Mouse (Mus musculus): ENCODE data around the gene Fgf6.

Gene Fgf6

DNA sequence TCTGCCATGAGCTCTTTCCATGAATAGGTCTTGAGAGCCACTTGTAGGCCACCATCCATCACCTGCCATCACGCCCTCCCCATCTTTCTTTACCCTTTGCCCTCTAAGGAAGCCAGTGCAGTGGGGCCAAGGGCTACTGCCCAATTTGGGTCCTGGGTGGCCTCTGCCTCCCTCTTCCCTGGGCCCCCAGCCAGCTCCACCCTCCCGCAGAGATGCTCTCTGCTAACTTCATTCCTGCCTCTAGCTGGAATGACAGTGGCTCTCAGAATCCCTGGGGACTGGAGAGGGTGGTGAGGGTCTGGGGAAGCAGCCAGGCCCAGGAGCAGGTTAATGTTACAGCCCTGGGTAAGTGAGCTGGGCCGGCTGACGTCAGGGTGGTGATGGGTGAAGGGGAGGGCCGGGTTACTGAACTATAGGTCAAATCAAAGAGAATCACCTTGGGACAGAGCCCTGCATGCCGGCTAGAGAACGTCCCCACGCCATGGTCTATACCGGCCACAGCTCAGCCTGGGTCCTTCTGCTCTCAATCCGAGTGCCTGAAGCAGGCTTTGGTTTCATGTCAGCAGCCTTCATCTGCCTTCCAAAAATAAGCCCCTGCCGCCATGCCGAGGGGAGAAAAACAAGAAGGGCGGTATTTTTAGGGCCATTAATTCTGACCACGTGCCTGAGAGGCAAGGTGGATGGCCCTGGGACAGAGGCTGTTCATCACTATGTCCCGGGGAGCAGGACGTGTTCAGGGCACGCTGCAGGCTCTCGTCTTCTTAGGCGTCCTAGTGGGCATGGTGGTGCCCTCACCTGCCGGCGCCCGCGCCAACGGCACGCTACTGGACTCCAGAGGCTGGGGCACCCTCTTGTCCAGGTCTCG lies at the start of gene Fgf6:
Gene Fgf6, plus strand, starts transcription at position 681 of the 865 bp plus-strand sequence.
- no peak for DNase-seq

DNA sequence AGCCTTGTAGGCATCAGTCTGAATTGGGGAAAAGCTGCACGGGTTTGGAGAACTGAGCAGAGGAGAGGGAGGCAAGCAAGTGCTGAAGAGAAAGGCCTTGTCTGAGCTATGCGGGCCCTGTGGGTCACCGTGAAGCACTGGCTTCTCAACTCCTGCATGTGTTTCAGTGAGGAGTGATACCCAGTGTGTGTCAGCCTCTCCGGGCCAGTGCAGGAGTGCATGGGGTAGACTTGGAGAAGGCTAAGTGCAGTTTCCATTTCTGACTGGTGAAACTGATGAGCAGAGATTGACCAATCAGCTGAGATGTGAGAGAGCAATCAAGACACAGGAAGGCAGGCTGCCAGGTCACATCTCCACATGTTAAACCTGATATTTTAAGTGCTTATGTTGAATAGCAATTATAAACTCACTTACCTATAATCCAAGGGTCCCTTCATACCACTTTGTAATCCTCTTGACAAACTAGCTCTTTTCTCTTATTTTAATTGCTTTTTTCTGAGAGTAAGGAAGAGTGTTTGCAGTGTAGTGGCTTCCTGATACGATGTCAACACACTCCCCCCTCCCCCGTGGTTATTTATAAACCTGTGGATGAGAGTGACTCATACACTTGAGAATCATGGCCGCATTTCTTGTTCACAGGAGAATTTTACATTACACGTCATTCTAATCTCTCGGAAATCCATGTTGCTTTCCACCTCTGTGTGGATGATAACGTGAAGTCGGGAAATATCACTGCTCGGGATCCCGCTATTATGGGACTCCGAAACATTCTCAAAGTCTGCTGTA lies 49.0 kb upstream of the Fgf6 start:
- DNase-seq, result no peak

DNA sequence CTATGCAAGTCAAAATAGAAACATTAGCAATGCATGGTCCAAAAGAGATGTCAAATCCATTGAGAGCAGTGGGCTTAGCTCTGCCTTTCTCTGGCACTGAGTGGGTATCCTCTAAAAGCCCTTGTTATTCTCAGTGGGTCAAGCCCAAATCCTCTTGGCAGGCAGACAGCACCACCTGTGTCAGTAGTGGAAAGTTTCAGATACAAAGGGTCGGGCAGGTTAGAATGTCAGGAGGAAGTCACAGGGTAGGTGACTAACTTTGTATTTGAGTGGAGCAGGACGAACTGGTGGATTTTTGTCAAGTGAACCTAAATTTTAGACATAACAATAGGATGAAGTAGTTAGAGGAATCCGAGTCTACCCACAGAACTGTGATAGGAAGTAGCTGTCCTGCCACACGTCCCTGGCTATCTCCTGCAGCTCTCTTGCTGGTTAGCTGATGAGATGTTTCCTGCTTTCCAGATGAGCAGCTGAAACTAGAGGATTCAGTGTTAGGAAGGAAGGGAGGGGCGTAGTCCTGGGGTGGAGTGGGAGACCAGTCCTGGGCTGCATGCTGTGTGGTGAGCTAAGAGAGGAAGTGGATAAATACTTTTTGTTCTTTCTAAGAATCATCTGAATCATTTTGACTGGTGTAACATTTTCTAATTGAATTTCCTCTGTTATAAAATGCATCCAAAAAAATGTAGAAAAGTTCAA lies 33.7 kb upstream of the Fgf6 start:
- peak; percentile 10 to 23 for DNase-seq

DNA sequence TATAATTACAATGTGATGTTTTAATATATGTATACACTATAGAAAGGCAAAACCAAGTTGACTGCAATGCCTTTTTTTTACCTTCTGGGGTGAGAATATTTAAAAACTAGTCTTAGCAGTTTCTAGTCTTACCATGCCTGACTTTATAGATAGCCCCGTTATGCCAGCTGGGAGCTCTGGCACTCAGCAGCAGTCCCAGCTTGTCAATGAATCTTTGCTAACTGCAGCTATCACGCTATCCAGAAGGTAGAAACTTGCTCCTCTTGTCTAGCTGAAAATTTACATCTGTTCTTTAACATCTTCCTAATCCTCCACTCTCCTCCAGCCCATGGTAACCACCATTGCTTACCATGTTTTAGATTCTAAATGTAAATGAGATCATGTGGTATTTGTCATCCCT lies 21.7 kb upstream of the Fgf6 start:
- DNase-seq, result no peak

DNA sequence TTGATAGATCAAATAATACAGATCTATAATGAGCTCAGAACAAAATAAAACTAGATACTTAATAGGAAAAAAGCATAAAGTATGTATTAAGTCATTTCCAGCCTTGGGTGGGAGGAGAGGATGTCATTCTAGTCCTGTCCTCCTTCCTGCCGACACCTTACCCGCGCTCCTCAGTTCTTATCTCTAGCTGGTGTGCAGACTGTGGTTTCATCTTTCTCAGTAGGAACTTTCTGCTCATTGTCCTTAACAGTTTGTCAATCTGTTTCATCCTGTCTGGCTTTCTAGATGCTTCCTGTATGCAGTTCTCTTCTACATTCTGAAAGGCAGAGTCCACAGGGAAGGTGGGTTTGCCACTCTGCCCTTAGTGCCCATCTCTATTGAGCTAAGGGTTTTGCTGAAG lies 19.9 kb upstream of the Fgf6 start:
- DNase-seq, result no peak

DNA sequence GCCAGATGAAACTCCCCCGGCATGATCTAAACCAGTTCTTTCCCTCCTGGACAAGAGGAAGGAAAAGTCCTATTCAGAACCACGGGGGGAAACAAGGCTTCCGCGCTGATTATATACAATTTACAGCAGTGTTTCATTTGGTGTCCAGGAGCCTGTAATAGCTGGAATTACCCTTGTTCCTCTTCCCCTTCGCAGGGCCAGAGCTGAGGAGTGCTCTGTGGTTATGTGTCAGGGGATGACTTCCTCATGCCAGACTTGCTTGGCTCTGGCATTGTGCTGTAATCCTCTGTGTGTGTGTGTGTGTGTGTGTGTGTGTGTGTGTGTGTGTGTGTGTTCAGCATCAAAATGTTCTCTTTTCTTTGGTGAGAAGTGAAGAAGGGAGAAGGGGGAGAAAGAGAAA lies 19.0 kb upstream of the Fgf6 start:
- no peak for DNase-seq

DNA sequence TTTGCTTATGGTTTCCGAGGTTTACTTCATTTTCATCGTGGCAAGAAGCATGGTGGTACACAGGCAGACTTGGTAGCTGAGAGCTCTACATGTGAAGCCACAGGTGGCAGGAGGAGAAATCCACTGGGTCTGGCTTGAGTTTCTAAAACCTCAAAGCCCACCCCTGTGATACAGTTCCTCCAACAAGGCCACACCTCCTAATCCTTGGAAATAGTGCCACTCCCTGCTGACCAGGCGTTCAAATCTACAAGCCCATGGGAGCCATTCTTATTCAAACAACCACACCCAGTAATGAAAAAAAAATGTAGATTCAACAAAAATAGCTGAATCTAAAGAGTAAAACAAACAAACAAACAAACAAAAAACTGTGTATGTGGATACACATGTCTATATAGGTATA lies 9.7 kb upstream of the Fgf6 start:
- DNase-seq, result no peak

DNA sequence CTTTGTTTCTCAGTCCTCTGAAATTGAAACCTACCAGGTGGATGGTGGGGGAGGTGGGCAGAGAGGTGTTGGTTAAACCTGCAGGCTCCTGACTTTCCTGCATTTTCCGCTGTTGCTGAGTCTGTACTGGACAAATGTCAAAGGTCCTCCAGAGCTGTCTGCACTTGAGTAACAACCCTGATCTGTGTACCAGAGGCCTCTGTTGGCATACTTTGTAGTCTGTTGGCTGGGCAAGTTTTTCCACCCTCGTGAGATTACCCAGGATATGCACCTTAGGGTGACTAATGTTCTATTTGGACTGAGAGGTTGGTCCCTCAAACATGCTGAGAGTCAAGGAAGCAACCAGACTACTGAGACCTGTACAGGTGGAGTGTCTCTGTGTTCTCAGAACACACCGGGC lies 8.8 kb upstream of the Fgf6 start:
- no peak for DNase-seq

DNA sequence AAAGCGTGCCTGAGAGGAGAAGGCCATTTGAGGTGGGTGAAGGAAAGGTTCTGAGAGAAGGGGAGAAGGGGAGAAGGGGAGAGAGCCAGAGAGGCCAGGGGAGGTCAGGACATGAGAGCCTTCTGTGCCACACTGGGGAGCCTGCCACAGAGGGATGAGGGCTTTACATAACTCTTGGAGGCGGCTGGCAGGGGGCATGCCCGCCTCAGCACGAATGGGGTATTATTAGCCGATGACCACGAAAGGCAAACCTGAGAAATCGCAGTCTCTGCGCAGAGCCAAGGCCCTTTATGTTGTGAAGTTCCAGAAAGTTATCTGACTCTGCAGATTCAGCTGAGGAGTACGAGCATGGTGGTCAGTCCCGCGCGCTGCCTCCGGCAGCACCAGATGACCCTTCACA lies 5.4 kb upstream of the Fgf6 start:
- DNase-seq, result no peak

DNA sequence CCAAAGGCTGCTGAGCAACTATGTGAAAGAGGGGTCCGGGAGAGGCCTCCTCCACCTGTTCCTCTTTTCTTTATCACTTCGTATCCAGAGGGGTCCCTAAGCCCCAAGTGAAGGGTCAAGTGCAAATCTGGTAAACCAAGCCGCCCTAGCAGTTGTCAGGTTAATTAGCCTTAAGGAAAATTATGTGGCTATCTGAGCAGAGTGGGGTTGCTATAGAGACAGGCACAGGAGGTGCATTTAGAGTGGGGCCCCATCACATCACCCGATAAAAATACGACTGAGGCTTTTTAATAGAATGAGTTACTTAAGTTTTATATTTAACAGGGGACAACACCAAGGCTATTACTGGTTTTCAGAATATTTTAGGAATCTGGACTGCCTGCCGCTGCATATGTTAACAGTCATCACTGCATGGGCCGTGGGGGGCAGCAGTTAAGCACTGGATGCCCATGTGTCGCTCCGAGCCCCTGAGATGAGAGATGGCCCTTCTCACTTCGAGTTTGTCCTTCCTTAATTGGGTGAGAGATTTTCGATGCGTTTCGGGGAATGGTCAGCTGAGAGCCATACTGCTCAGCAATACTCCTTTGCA lies 3.3 kb upstream of the Fgf6 start:
- no peak for DNase-seq

DNA sequence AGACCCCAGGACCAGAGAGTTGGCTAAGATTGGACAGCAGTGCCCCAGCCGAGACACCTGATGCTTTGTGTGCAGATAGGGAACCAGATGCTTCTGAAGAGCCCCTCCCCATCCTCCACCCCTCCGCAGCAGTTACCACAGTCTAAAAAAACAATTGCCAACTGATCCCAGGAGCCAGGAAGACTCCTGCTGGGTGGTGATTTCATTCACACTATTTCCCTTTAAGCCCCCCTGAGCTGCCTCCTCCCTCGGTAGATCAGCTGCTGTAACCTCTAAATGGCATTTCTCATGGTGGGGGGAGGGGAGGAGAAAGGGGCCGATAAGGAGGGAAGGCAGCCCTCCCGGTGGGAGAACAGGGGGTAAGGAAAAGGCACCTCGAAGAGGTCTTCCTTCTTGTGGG lies 3.9 kb downstream of the Fgf6 start:
- no peak for DNase-seq

DNA sequence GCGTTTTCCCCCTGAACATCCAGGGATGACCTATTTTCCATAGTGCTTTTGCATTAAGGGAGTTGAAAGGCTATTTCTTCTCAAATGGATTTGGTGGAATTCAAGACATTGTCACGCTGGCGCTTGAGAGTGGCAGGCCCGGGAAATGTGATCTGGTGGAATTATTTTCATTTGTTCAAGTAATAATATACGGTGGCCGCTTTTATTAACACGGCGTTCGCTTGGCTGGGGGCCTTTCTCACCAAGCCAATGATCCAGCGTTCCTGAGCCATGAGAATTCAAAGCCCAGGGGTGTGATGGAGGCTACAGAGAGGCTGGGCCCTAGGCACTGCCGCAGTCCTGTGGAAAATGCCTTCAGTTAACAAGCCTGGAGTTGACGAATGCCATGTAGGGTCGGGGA lies 5.0 kb downstream of the Fgf6 start:
- DNase-seq, result no peak

DNA sequence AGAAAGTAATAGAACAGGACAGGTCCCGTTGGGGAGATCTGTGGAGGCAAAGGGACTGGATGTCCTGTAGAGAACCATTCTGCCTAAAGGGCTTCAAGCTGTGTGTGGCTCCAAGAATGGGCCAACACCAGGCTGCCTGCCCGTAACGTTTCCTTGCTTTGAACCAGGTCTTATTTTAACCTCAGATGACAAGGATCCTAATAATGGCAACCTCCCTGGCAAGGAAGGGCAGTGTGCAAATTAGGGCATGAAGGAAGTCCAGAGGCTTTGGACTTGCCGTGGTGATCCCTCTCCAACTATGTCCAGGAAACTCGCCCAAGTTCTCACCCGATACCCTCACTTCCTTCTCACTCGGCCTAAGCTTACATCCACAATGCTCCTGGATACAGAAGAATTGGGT lies 9.4 kb downstream of the Fgf6 start:
- DNase-seq, result no peak

DNA sequence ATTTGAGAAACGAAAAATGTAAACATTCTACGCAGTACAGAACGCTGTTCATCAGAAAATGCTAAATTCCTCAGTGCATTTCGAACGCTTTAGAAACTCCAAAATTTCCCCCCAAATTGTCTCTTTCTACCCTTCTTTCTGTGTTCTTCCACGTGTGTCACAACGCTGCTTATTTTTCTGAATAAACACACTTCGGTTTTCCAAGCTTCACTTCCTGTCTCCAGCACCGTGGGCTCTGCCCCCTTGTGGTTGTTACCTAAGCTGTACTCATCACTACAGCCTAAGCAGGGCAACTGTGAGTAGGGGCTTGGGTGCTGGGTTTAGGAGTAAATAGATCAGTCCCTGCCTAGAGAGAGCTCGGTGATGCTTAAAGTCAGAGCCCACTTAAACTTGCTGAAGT lies 19.4 kb downstream of the Fgf6 start:
- peak in 1 of 2 experiments; percentile 17 for DNase-seq

DNA sequence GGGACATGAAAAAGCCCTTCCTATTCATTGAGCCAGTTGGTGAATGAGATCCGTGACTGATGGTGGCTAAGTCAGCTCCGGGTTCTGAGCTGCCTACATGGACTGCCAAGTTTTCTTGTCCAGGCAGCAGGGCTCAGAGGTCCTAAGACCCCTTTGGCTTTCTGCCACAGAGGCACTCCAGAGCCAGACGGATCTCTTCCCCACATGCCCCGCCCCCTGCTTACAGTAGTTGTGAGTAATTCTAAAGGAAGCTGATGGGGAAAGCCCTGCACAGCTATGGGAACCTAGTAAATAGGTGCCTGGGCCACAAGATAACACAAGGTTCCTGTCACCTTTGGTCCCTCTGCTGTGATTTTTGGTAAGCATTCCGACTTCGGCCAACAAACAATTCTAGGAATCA lies 29.5 kb downstream of the Fgf6 start:
- DNase-seq, result no peak

DNA sequence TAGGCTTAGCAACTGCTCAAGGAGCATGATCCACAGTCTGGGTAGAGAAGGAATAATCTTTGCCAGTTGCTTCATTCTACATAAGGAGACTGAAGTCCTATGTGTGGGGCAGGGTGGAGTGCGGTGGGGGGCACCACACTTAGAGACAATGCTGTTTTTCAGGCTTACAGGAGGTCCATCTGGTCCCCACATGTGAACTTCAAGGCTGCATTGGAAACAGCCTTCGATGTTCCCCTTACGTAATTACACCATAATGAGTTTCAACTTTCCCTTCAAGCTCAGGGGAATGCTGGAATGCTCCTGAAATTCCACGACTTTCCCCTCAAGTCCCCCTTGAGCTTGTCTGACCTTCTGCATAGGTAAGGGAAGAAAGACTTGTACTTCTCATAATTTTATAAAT lies 35.5 kb downstream of the Fgf6 start:
- DNase-seq, result no peak

DNA sequence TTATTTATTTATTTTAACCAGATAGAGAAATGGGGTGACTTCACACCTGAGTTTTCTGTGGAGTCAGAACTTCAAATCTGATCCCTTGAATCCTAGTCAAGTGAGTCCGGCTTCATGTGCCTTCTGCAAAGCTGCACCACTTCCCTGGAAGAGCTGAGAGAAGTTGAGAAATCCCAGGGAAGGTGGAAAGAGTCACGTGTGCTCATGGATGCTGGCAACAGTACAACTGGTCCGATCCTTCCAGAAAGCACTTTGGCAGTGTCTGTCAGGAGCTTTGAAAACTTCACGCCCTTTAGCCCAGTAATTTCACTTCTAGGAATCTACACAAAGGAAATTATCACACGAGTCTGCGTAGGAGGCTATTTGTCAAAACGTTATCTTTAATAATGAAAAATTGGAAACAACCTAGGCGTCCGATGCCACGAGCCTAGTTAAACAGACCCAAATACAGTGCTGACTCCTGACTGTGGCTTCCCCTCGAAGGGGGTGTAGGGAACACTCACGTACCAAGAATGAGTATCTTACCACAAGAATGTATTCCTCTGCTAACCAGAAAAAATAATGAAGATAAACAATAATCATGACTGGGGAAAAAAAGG lies 41.7 kb downstream of the Fgf6 start:
- DNase-seq, result no peak

DNA sequence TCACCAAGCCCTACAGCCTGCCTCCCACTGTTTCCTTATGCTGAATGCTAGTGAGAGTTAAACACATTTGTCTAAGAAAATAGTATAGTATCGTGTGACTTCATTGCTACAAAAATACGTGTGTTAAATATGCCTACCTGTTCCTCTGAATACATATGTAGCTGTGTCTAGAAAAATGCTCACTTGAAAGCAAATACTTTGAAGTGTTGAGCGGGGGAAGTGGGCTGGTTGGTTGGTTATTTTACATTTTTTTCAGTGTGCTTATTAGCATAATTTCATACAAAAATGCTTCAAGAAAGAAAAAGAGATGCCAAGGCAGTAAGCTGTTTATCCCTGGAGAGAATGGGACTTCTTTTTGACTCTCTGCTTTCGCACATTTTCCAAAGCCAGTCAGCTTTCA lies 44.6 kb downstream of the Fgf6 start:
- no peak for DNase-seq

DNA sequence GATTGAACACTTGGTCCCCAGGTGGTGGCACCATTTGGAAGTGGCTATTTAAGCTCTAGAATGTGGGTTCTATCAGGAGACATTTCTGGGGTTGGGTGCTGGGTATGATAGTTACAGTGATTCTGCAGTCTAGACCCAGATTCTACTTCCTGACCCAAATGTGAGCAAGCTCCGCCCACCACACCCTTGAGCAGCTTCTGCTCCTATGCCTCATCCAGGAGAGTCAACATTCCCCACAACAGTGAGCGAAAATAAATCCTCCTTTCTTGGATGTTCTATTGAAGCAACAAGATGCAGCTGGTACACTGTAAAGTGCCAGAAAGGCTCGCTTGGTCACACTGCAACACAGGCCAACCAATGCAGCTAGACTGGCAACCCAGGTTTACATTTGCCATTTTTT lies 48.5 kb downstream of the Fgf6 start:
- no peak for DNase-seq

DNA sequence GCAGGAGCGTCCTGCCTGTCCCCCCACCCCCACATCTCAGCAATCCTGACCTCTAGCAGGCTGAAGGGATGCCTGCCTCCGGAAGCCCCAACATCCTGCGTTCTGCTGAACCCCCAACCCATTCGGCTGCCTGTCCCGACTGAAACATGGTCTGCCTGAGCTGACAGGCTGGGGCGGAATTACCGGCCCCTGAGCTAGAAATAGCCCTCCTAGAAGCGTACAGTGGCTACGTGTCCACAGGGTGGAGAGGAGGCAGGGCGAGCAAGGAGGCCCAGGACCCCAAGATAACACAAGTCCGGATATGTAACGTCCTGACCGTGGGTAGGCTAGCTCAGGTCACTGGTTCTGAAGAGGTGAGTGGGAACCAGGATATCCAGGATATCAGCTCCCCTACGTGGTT lies 49.4 kb downstream of the Fgf6 start:
- DNase-seq, result no peak

DNA sequence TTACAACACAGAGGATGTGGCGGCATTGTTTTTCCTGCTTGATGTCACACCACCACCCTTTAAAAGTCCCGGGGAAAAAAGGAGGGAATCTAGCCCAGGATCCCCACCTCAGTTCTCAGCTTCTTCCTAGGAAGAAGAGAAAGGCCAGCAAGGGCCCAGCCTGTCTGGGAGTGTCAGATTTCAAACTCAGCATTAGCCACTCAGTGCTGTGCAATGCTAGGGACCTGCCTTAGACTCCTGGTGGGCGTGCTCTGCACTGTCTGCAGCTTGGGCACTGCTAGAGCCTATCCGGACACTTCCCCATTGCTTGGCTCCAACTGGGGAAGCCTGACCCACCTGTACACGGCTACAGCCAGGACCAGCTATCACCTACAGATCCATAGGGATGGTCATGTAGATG lies 57.4 kb downstream of the Fgf6 start, which contains the start of gene Fgf23:
Gene Fgf23, plus strand, starts transcription at position 86 of the 400 bp plus-strand sequence.
- DNase-seq, result no peak

All from kidney, postnatal 36 days (tissue).